Mouse (Mus musculus) stomach, embryonic 15.5 days (tissue): ENCODE measurements at regions not wholly inside any gene's neighbourhood (a gene's known extent, or its start where the extent isn't known, plus 50 kb on each side); places are given as distances from the start of the nearest gene placed in this dataset.
"Not testable (repeated sequence)": the region's sequence is repeated elsewhere in the genome, so short reads cannot be mapped to it uniquely, and the experiment has no call there.

Source experiments
- ATAC-seq: fragments of 200-750 bp; cut with Nextera tagmentation; 2 replicates; pipeline ENCODE4 v1.8.0; 2017; ENCODE audit warnings: low read depth, moderate number of reproducible peaks, moderate TSS enrichment; ENCODE audit not compliant: insufficient read depth, low FRiP score
- H3K27ac ChIP-seq: fragments of 300-500 bp; sonication (generic); 2 replicates; pipeline ENCODE4 v1.5.1; 2015; ENCODE audit warnings: mild to moderate bottlenecking, inconsistent platforms
- H3K27me3 ChIP-seq: fragments of 300-500 bp; sonication (generic); replicated peaks from 2 replicates; pipeline ENCODE4 v1.6.1; 2015; ENCODE audit warnings: inconsistent platforms
- H3K36me3 ChIP-seq: fragments of 300-500 bp; sonication (generic); 2 replicates; pipeline ENCODE4 v1.6.1; 2015; ENCODE audit warnings: inconsistent platforms
- H3K4me1 ChIP-seq: fragments of 300-500 bp; sonication (generic); 2 replicates; pipeline ENCODE4 v1.6.1; 2015; ENCODE audit warnings: inconsistent platforms
- H3K4me2 ChIP-seq: fragments of 300-500 bp; sonication (generic); 2 replicates; pipeline ENCODE4 v1.6.1; 2015; ENCODE audit warnings: mild to moderate bottlenecking, inconsistent platforms
- H3K4me3 ChIP-seq: fragments of 300-500 bp; sonication (generic); replicated peaks from 2 replicates; pipeline ENCODE4 v1.5.1; 2015; ENCODE audit warnings: inconsistent platforms
- H3K9ac ChIP-seq: fragments of 300-500 bp; sonication (generic); 2 replicates; pipeline ENCODE4 v1.6.1; 2015; ENCODE audit warnings: inconsistent platforms
- H3K9me3 ChIP-seq: fragments of 300-500 bp; sonication (generic); 2 replicates; pipeline ENCODE4 v1.6.1; 2016; ENCODE audit warnings: inconsistent platforms
- WGBS: fragments of 180-500 bp; shearing (Covaris S2); methylation state at CpG from one replicate; pipeline ENCODE4 v1.1.7; 2015; 5-methylcytosine and 5-hydroxymethylcytosine counted together

GRCm38 (mm10) chr12:39646556-39646955, 391.3 kb downstream of the Arl4a start:
- no peaks in the 10 kb centered on the region for H3K4me1 ChIP-seq
- H3K9ac ChIP-seq: no peak overlapping the region
- no peak overlapping the region for H3K4me3 ChIP-seq
- WGBS: 89% methylated on average over 3 of the region's 3 CpGs
- H3K27ac ChIP-seq: no peak overlapping the region
- no peaks in the 10 kb centered on the region for H3K36me3 ChIP-seq
- ATAC-seq: no peak
- H3K9me3 ChIP-seq: no peaks in the 10 kb centered on the region
- H3K27me3 ChIP-seq: no peaks in the 10 kb centered on the region
- H3K4me2 ChIP-seq: no peak overlapping the region

- Histone ChIP-seq H3K27ac (no peak overlapping the region), H3K9me3 (no peaks in the 10 kb centered on the region), H3K4me1 (no peaks in the 10 kb centered on the region), H3K4me3 (no peak overlapping the region), H3K27me3 (no peaks in the 10 kb centered on the region), H3K9ac (no peak overlapping the region), H3K36me3 (no peaks in the 10 kb centered on the region), H3K4me2 (no peak overlapping the region)
- no peak for ATAC-seq
- WGBS: 71% methylated on average over 4 of the region's 4 CpGs
These were observed 392.2 kb downstream of the Arl4a start for GRCm38 (mm10) chr12:39645581-39645980.

- Histone ChIP-seq H3K4me1 (no peaks in the 10 kb centered on the region), H3K4me2 (no peak overlapping the region), H3K9ac (no peak overlapping the region), H3K36me3 (no peaks in the 10 kb centered on the region), H3K4me3 (no peak overlapping the region), H3K27me3 (no peaks in the 10 kb centered on the region), H3K9me3 (no peaks in the 10 kb centered on the region), H3K27ac (no peak overlapping the region)
- 78% methylated on average over 6 of the region's 6 CpGs for WGBS
- no peak for ATAC-seq
These were observed 398.6 kb downstream of the Arl4a start for GRCm38 (mm10) chr12:39639246-39639645.

DNA sequence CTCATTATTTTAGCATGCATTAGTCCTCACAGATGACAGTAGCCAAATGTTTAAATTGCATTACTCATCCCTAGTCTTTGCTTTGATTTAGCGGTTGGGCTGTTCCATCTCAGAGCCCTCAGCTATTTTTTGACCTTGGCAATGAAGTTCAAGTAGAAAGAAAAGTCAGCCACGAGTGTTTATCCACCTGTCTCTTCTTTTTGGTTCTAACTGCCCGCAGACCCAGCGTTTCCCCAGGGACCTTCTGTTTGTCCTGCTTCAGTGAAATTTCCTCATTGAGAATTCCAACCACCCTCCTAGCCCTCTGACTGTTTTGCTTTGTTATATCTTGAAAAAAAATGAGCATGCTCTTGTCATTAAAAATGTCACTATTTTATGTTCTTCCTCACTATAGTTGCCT, 403.5 kb downstream of the Arl4a start:
- Histone ChIP-seq H3K4me1 (no peaks in the 10 kb centered on the region), H3K27me3 (no peaks in the 10 kb centered on the region), H3K4me2 (no peak overlapping the region), H3K9ac (no peak overlapping the region), H3K27ac (no peak overlapping the region), H3K9me3 (no peaks in the 10 kb centered on the region), H3K36me3 (no peaks in the 10 kb centered on the region), H3K4me3 (no peak overlapping the region)
- WGBS: 55% methylated on average over 4 of the region's 4 CpGs
- ATAC-seq: no peak

- 93% methylated on average over 1 of the region's 1 CpGs for WGBS
- no peaks in the 10 kb centered on the region for H3K9me3 ChIP-seq
- no peaks in the 10 kb centered on the region for H3K27me3 ChIP-seq
- H3K4me3 ChIP-seq: no peak overlapping the region
- no peaks in the 10 kb centered on the region for H3K36me3 ChIP-seq
- H3K27ac ChIP-seq: no peak overlapping the region
- H3K4me1 ChIP-seq: no peaks in the 10 kb centered on the region
- no peak for ATAC-seq
- H3K9ac ChIP-seq: no peak overlapping the region
- no peak overlapping the region for H3K4me2 ChIP-seq
These were observed 416.6 kb downstream of the Arl4a start for GRCm38 (mm10) chr12:39621266-39621665.

DNA sequence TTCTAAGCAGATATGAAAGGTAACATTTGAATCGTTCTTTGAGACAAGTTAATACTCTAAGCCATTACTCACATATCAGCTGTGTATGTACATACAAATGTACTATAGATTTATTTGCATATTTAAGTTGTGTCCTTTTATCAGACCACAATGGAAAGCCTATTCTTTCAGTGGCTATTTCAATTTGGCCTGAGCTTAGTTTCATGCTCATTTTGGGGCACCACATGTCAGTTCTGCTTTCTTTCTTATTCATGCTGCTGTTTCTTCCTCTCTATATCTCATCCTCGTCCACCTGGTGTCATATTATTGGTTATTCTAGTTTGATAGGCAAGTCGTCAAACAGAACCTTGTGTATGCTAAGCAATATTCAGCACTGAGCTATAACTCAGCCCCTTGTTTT, 432.5 kb downstream of the Arl4a start:
- H3K4me1 ChIP-seq: no peaks in the 10 kb centered on the region
- no peak overlapping the region for H3K4me2 ChIP-seq
- H3K27ac ChIP-seq: no peak overlapping the region
- ATAC-seq: no peak
- no peaks in the 10 kb centered on the region for H3K36me3 ChIP-seq
- no peak overlapping the region for H3K4me3 ChIP-seq
- H3K9ac ChIP-seq: no peak overlapping the region
- H3K27me3 ChIP-seq: no peaks in the 10 kb centered on the region
- 49% methylated on average over 3 of the region's 3 CpGs for WGBS
- no peaks in the 10 kb centered on the region for H3K9me3 ChIP-seq

DNA sequence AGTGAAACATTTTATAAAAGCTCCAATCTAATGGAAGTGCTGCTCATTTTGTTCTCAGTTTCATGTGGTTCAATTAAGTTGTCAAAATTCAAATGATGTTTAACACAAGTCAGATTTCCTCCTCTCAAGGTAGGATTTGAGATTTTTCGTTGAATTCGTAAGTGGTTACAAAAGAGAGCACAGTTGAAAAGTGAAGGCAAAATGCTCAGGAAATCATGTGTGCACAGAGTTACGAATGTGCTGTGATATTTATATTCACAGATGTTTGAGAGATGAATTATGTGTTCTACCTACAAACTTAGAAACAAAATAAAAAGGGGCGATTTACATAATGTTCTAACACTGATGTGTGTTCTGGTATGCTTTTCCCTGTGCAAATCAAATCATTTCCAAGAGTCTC, 433.1 kb downstream of the Arl4a start:
- ATAC-seq: no peak
- no peak overlapping the region for H3K4me2 ChIP-seq
- no peak overlapping the region for H3K9ac ChIP-seq
- H3K27ac ChIP-seq: no peak overlapping the region
- no peaks in the 10 kb centered on the region for H3K4me1 ChIP-seq
- no peaks in the 10 kb centered on the region for H3K27me3 ChIP-seq
- no peaks in the 10 kb centered on the region for H3K36me3 ChIP-seq
- H3K4me3 ChIP-seq: no peak overlapping the region
- 72% methylated on average over 4 of the region's 4 CpGs for WGBS
- no peaks in the 10 kb centered on the region for H3K9me3 ChIP-seq

DNA sequence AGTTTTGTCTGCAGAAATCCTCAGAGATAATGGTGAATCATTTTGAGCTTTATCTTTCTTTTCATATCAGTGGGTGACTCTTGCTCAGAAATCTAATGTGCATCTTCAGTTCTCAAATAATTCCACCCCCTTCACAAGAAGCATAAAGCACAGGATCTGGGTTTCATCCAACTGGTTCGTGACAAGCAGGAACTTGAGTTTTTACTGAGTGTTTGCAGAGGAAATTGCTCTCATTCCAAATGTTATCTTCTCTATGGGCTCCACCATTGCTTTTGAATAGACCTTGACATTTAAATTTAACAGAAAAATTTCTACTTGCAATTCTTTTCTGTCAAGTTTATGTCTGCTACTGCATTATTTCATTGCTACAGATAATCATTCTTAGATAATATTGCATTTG, 443.1 kb downstream of the Arl4a start:
- no peak for ATAC-seq
- no peak overlapping the region for H3K9ac ChIP-seq
- no peaks in the 10 kb centered on the region for H3K36me3 ChIP-seq
- H3K9me3 ChIP-seq: no peaks in the 10 kb centered on the region
- H3K4me3 ChIP-seq: no peak overlapping the region
- H3K4me1 ChIP-seq: no peaks in the 10 kb centered on the region
- no peak overlapping the region for H3K4me2 ChIP-seq
- WGBS: 19% methylated on average over 1 of the region's 1 CpGs
- H3K27me3 ChIP-seq: no peaks in the 10 kb centered on the region
- no peak overlapping the region for H3K27ac ChIP-seq

DNA sequence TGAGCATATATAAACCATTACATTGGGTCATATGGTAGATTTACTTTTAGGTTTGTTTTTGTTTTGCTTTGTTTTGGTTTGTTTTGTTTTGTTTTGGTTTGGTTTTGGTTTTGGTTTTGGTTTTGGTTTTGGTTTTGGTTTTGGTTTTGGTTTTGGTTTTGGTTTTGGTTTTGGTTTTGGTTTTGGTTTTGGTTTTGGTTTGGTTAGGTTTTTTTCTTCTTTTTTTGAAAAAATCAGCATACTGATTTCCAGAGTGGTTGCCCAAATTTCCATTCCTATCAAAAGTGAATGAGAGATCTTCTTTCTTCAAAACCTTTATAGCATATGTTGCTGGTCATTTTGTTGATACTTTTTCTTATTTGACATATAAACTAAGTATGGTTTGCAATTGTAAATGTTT, 444.0 kb downstream of the Arl4a start:
- not testable (repeated sequence) for H3K9ac ChIP-seq, H3K27me3 ChIP-seq, ATAC-seq, H3K27ac ChIP-seq, H3K36me3 ChIP-seq, H3K4me1 ChIP-seq, H3K9me3 ChIP-seq, H3K4me2 ChIP-seq, H3K4me3 ChIP-seq

DNA sequence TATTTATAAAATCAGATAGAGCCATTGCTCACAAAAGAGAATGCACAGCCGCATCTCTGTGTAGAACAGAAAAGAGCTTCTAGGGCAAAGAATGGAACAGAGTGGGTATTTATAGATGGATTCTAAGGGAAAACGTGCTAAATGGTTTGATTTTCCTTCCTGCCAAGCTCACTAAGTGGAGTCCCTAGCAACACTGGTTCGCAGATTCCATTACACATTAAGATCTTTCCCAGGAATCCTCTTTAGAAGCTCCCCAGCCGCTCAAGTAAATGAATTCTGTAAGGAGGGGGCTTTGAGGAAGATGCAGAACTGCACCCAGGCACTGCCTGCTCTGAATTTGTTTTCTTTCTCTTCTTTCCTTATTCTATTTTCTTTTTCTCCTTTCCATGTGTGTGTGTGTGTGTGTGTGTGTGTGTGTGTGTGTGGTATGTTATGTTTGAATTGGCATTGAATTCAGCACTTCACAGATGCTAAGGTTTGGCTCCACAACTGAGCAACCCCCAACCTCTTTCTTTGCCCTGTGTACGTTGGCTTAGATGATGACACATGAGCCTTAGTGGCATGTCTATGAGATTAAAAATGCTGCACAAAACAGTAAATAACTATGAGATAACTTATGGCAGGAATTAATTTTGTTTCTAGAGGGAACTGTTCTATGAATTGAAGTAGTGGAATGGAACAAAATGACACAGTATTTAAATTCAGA, 450.5 kb downstream of the Arl4a start:
- Histone ChIP-seq H3K9me3 (no peaks in the 10 kb centered on the region), H3K27ac (no peak overlapping the region), H3K4me2 (no peak overlapping the region), H3K9ac (no peak overlapping the region), H3K4me3 (no peak overlapping the region), H3K36me3 (no peaks in the 10 kb centered on the region), H3K4me1 (no peaks in the 10 kb centered on the region), H3K27me3 (no peaks in the 10 kb centered on the region)
- 52% methylated on average over 5 of the region's 5 CpGs for WGBS
- no peak for ATAC-seq

DNA sequence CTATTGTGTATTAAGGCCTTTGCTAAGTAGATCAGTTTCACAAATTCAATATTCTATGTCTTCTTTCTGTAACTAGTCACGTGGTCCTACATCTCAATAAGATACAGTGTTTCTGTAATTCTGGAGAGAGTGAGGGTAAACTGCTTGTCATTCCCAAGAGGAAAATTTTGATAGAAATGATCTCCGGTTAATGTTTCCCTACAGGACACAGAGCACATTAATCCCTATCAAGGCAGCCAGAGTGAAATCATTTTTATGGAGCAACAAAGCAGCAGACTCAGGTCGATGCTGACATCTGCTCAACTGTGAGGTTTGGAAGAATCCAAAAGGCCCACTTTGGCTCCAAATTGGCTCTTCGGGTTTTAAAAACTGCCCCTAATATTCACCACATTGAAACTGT, 451.7 kb downstream of the Arl4a start:
- Histone ChIP-seq H3K9me3 (no peaks in the 10 kb centered on the region), H3K27me3 (no peaks in the 10 kb centered on the region), H3K27ac (no peak overlapping the region), H3K4me1 (no peaks in the 10 kb centered on the region), H3K4me2 (no peak overlapping the region), H3K9ac (no peak overlapping the region), H3K36me3 (no peaks in the 10 kb centered on the region), H3K4me3 (no peak overlapping the region)
- no peak for ATAC-seq
- 80% methylated on average over 4 of the region's 4 CpGs for WGBS

- no peaks in the 10 kb centered on the region for H3K4me1 ChIP-seq
- H3K4me3 ChIP-seq: no peak overlapping the region
- no peak overlapping the region for H3K27ac ChIP-seq
- no peak overlapping the region for H3K4me2 ChIP-seq
- no peaks in the 10 kb centered on the region for H3K27me3 ChIP-seq
- ATAC-seq: no peak
- no peaks in the 10 kb centered on the region for H3K36me3 ChIP-seq
- 77% methylated on average over 1 of the region's 1 CpGs for WGBS
- no peaks in the 10 kb centered on the region for H3K9me3 ChIP-seq
- H3K9ac ChIP-seq: no peak overlapping the region
These were observed 460.2 kb downstream of the Arl4a start for GRCm38 (mm10) chr12:39577610-39578009.

GRCm38 (mm10) chr12:39572802-39573201, 465.0 kb downstream of the Arl4a start:
- 77% methylated on average over 1 of the region's 1 CpGs for WGBS

More at GRCm38 (mm10) chr12:39572802-39573201, 465.0 kb downstream of the Arl4a start:
- Histone ChIP-seq H3K9ac (no peak overlapping the region), H3K36me3 (no peaks in the 10 kb centered on the region), H3K4me2 (no peak overlapping the region), H3K4me3 (no peak overlapping the region), H3K9me3 (no peaks in the 10 kb centered on the region), H3K27me3 (no peaks in the 10 kb centered on the region), H3K27ac (no peak overlapping the region), H3K4me1 (no peaks in the 10 kb centered on the region)
- no peak for ATAC-seq
